Mouse (Mus musculus) R1 (cell line): ENCODE results near the gene Eif2ak4.

Experiments used
- DNase-seq: peaks from one replicate; pipeline ENCODE4 v3.0.0-alpha.2; 2018; ENCODE audit warnings: low read depth, low spot score

Gene Eif2ak4

GRCm38 (mm10) chr2:118388341-118389335 is at the start of gene Eif2ak4:
Gene Eif2ak4, plus strand, starts transcription at chr2:118388618.
- DNase-seq = peak; percentile 98

GRCm38 (mm10) chr2:118341295-118341694 is 47.1 kb upstream of the Eif2ak4 start:
- no peak for DNase-seq

DNA sequence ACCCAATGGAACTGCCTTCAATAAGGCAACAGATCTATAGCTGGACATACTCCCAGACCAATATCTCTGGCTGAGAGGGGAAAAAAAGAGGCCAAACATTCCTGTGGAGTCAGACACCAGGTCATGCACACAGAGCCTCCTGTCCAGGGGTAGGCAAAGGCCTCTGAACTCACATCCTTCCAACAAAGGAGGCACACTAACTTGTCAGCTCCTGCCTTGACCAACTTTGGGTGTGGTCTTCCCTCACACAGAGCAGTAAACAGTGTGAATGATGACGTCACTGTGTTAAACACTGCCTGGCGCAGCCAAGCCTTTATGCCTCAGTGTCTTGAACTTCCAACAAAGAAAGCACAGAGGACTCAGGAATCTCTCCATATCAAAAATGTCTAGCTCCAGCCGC is 44.5 kb upstream of the Eif2ak4 start:
- DNase-seq = peak; percentile 42

DNA sequence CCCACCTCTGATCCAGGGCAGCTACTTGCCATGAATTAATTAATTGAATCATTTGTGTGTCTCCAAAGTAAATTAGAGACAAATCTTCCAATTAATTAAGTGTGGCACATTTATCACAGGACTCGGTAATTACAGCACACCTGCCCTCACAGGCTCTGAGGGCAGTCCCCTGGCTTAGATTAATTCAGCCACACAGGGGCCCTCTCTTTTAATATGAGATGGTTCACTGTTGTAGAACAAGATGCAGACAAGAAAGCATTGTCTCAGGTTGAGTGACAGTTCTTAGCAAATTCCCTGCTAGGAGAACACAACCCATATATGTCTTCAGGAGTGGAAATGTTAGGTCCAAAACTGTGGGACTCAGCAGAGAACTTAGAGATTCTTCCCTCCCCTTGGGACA is 42.9 kb upstream of the Eif2ak4 start:
- DNase-seq = no peak

DNA sequence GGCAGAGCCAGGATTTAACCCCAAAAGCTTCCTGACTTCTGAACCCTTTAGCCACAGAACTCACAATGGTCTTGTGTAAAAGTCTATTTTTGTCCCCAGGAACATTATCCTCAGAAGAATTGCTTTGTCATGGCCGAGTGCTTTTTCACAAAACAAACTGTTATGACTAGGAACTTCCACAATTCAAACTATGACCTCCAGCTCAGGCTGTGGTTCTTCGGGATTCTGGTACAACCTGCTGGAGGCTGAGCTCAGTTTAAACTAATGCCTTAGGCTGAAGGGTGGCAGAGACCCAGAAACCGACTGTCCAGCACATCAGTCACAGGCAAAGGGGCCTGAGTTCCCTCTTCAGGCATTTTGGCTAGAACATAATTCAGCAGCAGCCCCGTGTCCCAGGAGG is 34.9 kb upstream of the Eif2ak4 start:
- no peak for DNase-seq

DNA sequence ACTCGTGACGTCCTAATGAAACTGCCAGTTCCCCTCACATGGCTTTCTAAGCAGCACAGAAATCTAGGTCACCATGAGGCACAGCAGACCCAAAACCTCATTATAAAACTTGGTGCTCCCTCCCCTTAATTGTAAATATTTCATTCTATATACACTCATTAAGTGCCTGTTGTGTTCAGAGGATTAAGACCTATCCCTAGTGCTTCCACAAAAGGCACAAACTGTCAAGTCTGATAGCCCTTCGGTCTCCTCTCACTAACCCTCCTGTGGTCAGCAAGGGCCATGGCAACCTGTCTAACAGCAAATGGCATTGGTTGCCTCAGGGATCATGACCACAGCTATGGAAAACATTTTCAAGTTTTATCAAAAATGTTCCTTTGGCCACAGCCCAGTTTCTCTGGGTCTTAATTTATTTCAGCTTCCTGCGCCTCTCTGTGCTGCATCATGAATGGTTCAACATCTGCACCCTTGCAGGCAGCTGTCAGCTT is 34.5 kb upstream of the Eif2ak4 start:
- DNase-seq = no peak

- DNase-seq = no peak
Measured at GRCm38 (mm10) chr2:118355138-118355719, 33.2 kb upstream of the Eif2ak4 start.

DNA sequence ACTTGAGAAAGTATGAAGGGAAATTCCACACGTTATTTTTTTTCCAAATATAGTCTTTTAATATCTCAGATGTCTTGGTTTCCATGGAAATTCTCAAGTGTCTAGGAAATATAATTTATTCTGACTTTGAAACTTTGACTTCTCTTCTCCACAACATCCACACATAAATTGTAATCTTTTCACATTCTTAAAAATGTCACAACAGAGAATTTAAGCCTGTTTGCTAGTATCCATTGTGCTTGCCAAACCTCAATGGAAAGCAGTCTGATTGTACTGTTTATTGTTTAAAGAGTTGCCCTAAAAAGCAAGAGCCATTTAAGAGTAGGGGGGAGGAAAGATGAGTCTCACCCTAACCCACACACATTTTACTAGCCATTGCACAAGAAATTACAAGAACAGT is 16.6 kb upstream of the Eif2ak4 start:
- DNase-seq = no peak

DNA sequence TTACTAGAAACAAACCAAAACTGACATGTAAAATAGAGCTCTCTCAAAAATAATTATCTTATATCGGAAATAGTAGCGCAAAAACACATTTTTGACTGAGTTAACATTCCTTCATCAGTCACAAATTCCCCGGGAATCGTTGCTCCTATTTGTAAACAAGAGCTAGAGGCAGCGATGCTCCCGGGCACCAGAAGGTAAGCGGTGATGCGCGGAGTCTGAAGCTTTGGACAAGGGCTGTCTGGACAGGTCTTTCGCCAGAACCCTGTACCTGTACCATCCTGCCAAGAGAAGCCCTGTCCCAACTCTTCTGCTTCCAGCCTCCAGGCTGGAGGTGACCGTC is 15.9 kb upstream of the Eif2ak4 start:
- no peak for DNase-seq

- DNase-seq = peak; percentile 57
Measured at GRCm38 (mm10) chr2:118372901-118373571, 15.4 kb upstream of the Eif2ak4 start, which contains the start of gene Gpr176. Gene Gpr176, minus strand, starts transcription at chr2:118373419.

- DNase-seq = peak; percentile 84
Measured at GRCm38 (mm10) chr2:118373572-118374279, 14.7 kb upstream of the Eif2ak4 start.

DNA sequence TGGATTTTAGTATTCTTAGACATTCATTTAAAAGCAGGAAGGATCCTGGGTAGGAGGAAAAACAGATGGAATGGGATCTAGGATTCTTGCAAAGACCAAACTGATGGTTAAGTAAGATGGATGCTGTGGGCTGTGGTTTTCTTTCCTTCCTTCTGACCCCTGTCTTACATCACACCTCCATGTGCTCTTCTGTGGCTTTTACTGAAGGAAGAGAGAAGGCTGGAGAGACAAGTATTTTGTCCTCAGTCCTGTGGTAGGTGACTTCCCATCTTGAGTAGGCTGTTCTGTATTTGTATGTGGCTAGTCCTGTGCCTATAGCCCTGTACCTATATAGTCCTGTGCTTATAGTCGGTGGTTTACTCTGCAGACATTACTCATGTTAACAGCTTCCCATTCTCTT is 12.9 kb upstream of the Eif2ak4 start:
- no peak for DNase-seq

DNA sequence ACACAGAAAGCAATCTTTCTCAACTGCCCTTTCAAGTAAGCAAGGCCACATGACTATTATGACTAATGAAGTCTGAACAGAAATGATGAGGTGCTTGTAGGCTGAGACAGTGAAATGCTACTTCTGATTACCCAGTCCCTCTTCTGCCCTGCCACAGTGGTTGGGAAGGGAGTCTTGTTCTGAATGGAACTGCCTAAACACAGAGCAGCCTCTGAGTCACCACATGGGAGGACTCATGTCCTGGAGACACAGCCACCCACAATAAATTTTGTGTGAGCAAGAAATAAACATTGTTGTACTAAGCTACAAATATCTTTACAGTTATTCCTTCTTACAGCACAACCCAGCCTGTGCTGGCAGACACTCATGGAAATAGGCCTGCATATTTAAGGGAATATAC is 12.5 kb upstream of the Eif2ak4 start:
- DNase-seq = no peak

GRCm38 (mm10) chr2:118379756-118380155 is 8.7 kb upstream of the Eif2ak4 start:
- DNase-seq = no peak

DNA sequence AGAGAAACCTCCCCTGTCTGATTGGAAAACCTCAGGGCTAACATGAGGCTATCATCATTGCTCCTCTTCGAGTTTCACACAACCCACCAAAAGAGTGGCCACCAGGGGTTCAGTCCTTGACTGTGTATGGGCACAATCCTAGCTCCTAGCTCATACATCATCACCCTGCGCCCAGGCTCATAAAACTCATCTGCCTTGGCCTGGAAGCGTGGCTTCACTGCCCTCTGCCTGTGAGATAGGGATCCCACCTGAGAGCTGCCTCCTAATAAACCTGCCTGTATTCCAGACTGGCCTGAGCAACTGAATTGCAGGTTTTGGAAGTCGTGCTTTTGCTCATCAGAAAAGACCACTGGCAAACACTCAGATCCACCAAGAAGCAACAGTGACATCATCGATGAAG is 5.0 kb upstream of the Eif2ak4 start:
- peak; percentile 41 for DNase-seq

DNA sequence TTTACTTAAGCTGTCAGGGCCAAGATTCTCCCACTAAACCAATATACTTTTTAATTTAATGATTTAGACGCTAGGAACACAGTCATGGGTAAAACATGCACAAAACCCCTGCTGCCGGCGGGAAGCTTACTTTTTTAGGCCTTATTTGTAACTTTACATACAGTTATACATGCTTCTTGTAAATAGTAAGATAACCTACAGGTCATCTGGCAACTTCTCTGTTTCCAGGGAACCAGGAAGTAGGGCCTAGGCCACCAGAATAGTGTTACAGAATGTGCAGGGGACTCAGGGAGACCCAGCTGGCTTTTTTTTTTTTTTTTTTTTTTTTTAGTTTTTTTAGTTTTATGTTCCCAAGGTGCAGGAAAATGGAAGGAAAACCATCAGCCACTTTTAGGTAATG is 1.2 kb downstream of the Eif2ak4 start:
- no peak for DNase-seq

GRCm38 (mm10) chr2:118390072-118390471 is 1.7 kb downstream of the Eif2ak4 start:
- DNase-seq = no peak

DNA sequence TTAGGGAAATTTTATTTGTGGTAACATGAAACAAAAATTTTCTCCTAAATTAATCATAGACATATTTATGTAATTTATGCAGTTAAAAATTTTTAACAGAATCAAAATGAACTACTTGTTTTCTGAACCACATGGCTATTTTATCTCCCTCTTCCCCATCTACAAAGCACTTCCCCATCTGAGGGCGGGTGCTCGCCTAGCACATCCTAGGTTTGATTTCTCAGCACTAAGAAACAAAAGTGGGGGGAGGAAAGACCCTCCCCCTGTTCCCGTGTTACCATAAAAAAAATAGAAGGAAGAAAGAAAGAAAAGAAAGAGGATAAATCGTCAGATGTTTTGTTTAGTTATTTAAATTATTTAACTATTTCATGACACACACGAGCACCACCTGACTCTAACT is 2.8 kb downstream of the Eif2ak4 start:
- DNase-seq = no peak

DNA sequence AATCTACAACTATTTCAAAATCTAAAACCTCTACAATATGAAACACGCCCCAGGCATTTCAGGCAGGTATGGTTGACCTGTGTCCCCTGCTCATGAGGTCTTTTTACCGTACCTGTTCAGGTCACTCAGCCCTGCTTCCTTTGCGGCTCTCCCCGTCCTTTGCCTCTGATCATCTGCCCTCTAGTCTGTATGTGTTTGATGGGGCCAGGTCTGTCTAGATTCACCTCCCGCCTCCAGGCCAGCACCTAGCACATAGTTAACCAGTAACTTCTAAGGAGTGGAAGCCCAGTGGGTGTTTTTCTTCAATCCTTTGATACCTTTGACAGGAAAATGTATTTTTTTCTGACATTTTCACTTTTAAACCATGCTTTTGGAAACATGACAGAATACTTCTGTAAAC is 11.3 kb downstream of the Eif2ak4 start:
- DNase-seq = no peak

DNA sequence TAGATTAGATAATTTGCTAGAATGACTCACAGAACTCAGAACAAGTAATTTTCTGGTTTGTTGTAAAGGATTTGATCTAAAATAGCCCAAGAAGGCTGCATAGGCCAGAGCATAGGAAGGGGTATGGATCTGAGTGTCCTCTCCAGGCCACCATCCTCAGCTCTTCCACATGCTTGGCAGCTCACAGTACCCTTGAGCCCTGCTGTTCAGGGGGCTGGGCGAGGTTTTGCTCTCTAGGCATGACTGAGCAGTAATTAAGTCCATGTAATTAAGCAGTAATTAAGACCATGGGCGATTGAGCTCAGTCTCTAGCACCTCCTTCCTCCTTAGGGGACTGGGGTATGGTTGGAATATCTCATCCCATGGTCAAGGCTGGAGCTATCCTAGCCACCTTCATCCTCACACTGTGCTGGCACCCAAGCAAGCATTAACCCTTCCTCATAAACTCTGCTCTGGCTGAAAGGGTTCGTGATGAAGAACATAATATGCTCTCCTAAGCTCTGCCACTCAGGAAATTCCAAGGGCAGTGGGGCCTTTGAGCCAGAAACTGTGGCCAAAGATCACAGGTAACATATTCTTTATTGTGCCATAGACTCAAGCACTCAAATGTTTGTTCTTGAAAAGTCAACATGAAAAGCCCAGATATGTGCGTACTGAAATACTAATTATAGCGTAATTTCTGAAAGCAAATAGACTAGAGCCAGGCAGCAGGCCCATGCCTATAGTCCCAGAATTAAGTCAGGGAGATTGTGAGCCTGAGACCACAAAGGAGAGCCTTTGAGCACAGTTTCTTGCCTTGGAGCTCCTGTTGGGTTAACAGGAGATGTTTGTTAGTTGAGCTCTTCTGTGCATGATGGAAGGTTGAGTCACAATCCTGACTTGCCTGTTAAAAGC is 13.7 kb downstream of the Eif2ak4 start:
- no peak for DNase-seq

- DNase-seq = no peak
Measured at GRCm38 (mm10) chr2:118404336-118404735, 15.9 kb downstream of the Eif2ak4 start.
